Mouse (Mus musculus) bone marrow, adult 2 months (tissue): ENCODE results near the gene Iqcf6.

Experiments
- CTCF ChIP-seq: fragments of 200-500 bp; IDR thresholded peaks from 2 replicates; pipeline ENCODE4 v1.5.1; 2011; ENCODE audit warnings: low read length, control low read depth; ENCODE audit not compliant: control insufficient read depth, insufficient read depth
- POLR2A ChIP-seq: fragments of 200-500 bp; IDR thresholded peaks from 2 replicates; pipeline ENCODE4 v1.6.1; 2011; ENCODE audit warnings: low read depth, mild to moderate bottlenecking, control low read depth, low read length, borderline replicate concordance; ENCODE audit not compliant: control insufficient read depth

DNA sequence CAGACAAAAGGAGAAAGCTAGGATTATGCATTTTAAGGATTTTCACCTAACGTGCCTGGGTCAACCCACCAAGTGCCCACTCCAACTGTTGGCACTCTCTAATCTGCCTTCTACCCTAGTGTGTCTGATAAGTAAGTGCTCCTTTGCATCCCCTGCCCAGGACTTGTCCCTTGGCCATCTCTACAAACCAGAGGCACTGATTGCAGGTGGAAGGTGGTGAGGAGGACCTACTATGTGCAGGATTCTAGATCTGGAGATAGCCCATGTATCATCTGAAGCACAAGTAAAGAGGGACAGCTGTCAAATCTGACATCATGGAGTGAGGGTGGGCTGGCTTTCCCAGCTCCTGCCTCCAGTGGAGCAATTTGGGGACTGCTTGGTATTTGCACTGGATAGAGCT, 33.6 kb downstream of the Iqcf6 start:
- TF ChIP-seq CTCF (no peak), POLR2A (no peak)
